Mouse (Mus musculus) sigmoid colon, adult 10 weeks (tissue): ENCODE data around the gene Arhgap40. TPM values are rescaled to one million over a fixed set of nuclear protein-coding genes. Genes with fewer than 3 reads are reported as not detected.

Experiments used
- polyA plus RNA-seq: library from polyadenylated mRNA; stranded (reverse); fragments of 350-450 nt; fragmentation: Illumina TruSeq; extraction: RNeasy Lipid Tissue Mini Kit (QIAGEN cat#74804); gene quantifications from one replicate; pipeline ENCODE4 v1.2.3, GENCODE M21; 2014; ENCODE audit warnings: low read depth, low replicate concordance

Arhgap40 gene
- not detected for polyA plus RNA-seq

GRCm38 (mm10) chr2:158512528-158512927 lies at the start of gene Arhgap40:
Arhgap40 (plus strand) TSS chr2:158512796.

GRCm38 (mm10) chr2:158501836-158502812 lies 10.5 kb upstream of the Arhgap40 start, which contains the start of gene Adig:
Adig (plus strand) TSS chr2:158502612.

Other genes starting within 250 kb of the Arhgap40 start
- 3.7 TPM for gene Lbp, start 206.3 kb upstream of the Arhgap40 start, polyA plus RNA-seq
- 14.7 TPM for gene Snhg11, start 137.2 kb upstream of the Arhgap40 start, polyA plus RNA-seq
- 75.7 TPM for gene Ralgapb, start 102.9 kb upstream of the Arhgap40 start, polyA plus RNA-seq
- gene Adig, start 10.2 kb upstream of the Arhgap40 start, polyA plus RNA-seq = not detected
- gene Slc32a1, start 98.0 kb downstream of the Arhgap40 start, polyA plus RNA-seq = not detected
- 0.38 TPM for gene Actr5, start 112.1 kb downstream of the Arhgap40 start, polyA plus RNA-seq
- gene Ppp1r16b, start 152.6 kb downstream of the Arhgap40 start, polyA plus RNA-seq = 0.98 TPM